Mouse (Mus musculus): ENCODE measurements at regions not wholly inside any gene's neighbourhood (a gene's known extent, or its start where the extent isn't known, plus 50 kb on each side); places are given as distances from the start of the nearest gene placed in this dataset.

- DNase-seq (ENCODE audit: extremely low spot score in 1 of 2, low spot score in 1 of 2): no peak
These were observed 298.2 kb upstream of the Igbp1b start for GRCm38 (mm10) chr6:138956461-138957072.

DNA sequence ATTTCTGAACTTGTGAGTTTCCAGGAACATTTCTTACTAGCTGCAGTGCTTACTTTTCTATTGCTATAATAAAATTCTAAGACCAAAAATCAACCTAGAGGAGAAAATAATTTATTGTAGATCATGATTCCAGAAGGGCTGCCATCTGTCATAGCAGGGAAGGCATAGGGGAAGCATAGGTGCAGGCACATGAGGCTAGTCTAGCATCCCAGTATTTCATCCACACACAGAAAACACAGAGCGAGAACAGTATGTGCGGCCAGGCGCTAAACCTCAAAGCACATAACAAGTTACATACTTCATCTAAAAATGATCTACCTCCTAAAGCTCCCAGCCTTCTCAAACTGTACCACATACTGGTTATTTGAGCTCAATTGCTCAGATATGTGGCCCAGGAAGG lies 292.5 kb upstream of the Igbp1b start:
- DNase-seq (ENCODE audit: extremely low spot score in 1 of 2, low spot score in 1 of 2): peak; percentile 1 to 6

DNA sequence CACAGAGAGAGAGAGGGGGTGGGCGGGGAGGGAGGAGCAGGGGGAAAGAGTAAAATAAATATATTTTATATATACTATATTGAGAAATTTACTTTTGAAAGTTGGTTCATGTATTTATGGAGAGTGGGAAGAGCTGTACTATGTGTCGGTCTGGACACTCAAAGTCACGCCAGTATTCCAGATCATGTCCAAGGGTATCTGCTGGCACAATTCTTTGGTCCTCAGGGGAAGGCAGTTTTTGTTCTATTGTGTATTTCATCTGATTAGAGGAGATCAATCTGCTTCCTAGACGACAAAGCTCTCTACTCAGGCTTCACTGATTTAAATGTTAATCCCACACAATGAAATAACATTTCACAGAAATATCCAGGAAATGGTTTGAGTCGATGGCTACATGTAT lies 288.3 kb upstream of the Igbp1b start:
- DNase-seq (ENCODE audit: extremely low spot score in 1 of 2, low spot score in 1 of 2): no peak

DNA sequence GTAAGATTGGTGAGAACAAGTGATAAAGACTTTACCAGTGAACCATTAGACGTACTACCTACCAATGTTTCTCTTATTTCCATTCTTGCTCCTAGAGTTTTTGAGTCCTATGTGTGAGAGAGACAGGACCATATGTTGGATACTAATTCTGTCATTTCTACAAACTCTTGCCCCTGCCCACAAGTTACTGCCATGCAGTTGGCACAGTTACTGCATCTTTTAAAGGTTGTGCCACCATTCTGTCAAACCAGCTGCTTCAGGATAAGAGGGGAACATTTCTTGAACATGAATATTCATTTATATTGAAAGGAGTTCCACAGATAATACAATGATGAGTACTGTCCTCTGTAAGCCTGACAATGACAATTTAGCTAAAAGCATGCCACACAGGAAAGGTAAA lies 287.1 kb upstream of the Igbp1b start:
- peak; percentile 7 to 50 for DNase-seq (ENCODE audit: extremely low spot score in 1 of 2, low spot score in 1 of 2)

- peak in 1 of 2 experiments; percentile 22 for DNase-seq (ENCODE audit: extremely low spot score in 1 of 2, low spot score in 1 of 2)
These were observed 261.8 kb upstream of the Igbp1b start for GRCm38 (mm10) chr6:138920161-138920560.

GRCm38 (mm10) chr6:138919531-138919930 lies 261.2 kb upstream of the Igbp1b start:
- DNase-seq (ENCODE audit: extremely low spot score in 1 of 2, low spot score in 1 of 2): no peak

DNA sequence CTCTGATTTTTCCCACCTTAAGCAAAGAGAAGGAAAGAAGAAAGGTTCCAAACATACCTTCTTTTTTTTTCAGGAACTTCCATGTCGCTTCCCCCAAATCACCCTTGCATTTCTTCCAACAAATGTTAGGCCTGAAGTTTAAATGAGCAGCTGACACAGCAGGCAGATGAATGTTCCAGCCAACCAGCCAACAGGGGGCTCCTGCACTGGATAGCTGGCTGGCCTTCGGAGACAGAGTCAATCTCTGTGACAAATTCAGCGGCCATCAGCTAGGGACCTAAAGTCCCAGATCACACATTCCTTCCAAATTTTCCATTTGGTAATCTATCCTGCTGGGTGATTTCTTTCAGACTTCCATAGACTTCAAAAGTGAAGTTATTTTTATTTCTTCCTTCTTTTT lies 256.6 kb upstream of the Igbp1b start:
- DNase-seq (ENCODE audit: extremely low spot score in 1 of 2, low spot score in 1 of 2): no peak

DNA sequence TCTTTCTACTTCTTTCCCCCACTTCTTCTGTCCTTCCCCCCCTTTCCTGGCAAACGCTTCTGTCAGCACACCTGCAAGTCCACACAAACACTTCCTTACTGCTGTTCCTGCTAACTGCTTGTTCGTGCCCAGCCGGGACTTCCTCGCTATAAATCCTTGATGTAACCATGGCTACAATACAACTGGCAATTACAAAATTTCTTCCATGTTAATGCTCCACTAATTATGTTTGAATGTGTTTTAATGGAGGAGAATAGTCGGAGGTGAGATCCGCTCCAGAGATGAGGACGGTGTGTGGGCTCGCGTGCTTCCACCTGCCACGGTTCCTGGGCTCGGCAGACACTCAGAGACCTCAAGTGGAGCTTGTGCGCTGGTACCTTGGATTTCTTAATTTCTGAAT lies 215.3 kb upstream of the Igbp1b start:
- peak in 1 of 2 experiments; percentile 5 for DNase-seq (ENCODE audit: extremely low spot score in 1 of 2, low spot score in 1 of 2)

GRCm38 (mm10) chr6:138872495-138873415 lies 214.4 kb upstream of the Igbp1b start:
- DNase-seq (ENCODE audit: extremely low spot score in 1 of 2, low spot score in 1 of 2): no peak

- DNase-seq (ENCODE audit: extremely low spot score in 1 of 2, low spot score in 1 of 2): no peak
These were observed 179.7 kb upstream of the Igbp1b start for GRCm38 (mm10) chr6:138838043-138838442.

- DNase-seq (ENCODE audit: extremely low spot score in 1 of 2, low spot score in 1 of 2): no peak
These were observed 176.5 kb upstream of the Igbp1b start for GRCm38 (mm10) chr6:138834876-138835275.

GRCm38 (mm10) chr6:138801835-138802234 lies 143.5 kb upstream of the Igbp1b start:
- no peak for DNase-seq (ENCODE audit: extremely low spot score in 1 of 2, low spot score in 1 of 2)

DNA sequence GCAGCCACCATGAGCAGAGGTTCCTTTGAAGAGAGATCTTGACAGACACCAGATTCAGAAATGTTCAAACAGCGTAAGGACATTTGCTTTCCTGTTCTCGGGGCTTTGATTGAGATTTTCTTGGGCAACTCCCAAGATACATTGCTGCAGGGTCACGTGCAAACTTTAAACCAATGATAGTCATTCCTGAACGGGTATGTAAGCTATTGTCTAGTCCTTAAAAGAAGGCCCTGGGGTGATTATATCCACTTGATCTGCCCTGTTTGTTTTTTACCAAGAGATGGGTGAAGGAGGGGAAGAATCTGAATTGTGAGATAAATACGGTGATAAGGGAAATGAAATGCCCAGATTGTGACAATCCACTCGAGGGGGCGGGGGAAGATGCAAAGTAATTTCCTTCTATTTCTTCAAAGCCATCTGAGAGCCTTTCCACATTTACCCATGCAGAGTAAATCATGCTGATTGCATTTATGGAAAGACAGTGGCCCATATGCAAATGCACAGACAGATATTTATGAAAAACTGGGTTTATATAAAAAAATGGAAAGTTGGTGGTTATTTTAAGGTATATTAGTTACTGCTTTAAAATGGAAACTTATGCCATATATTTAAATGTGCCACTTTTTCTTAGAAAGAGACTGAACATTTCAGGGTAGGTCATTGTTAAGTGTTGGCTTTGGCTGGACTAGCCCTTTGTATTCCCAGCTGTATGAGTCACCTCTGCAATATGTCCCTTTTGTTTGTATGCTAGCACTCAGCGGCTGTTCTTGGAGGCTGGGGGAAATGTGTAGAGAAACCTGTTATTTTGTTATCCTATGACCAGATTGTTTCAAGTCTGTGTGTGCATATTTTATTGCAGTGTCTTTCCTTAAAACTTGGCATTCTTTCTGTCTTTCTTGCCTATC lies 142.7 kb upstream of the Igbp1b start:
- DNase-seq (ENCODE audit: extremely low spot score in 1 of 2, low spot score in 1 of 2): peak; percentile 28 to 50

DNA sequence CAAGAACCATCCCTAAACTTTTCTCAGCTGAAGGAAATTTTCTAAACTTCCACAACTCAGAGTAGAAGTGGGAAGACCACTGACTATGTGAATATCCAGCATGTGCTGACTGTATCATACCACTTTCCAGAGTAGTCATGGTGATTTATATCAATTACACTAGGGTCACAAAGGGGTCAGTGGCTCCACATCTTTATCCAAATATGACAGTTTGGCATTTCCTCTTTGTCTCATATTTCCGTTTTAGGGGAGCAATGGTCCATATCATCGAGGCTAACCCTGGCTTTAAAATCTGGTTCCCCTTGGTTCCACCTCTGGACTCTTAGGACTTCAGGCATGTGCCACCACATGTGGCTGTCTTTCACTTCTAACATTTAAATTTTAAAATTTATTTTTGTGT lies 136.4 kb upstream of the Igbp1b start:
- no peak for DNase-seq (ENCODE audit: extremely low spot score in 1 of 2, low spot score in 1 of 2)

DNA sequence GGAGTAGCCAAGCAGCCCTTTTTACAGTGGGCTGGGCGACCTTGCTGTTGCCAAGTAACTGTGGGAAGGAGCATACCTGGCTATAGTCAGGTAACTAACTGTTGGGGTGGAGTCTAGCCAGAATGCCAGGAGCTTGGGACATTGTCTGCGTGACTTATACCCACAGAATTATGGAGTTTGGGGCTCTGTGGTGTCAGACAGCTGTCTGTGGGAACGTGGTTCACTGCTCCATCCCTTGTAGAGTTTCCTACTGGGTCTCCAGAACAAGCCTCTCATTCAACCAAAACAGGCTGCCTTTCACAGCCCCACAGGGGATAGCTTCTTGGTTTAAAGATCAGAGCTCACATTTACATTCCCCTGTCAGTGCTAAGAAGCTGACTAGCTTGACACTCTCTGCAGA lies 134.5 kb upstream of the Igbp1b start:
- no peak for DNase-seq (ENCODE audit: extremely low spot score in 1 of 2, low spot score in 1 of 2)

GRCm38 (mm10) chr6:138782907-138783306 lies 124.6 kb upstream of the Igbp1b start:
- DNase-seq (ENCODE audit: extremely low spot score in 1 of 2, low spot score in 1 of 2): no peak

DNA sequence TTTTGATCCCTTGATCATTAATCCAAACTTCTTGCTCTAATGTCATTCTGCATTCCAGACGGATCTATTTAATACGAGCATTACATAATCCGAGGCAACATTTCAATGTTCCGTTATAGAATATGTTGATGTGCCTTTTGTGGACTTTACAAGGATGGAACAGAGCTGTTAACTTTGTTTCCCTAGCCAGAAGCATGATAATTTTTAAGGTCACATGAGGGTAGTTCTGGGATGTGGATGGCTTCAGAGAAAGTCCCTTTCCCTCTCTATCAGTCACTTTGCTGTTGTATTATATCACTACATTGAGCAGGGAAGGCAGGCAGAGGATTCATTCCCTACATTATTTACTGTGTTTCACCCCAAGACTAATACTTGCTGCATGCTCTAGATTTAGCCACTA lies 124.1 kb upstream of the Igbp1b start:
- DNase-seq (ENCODE audit: extremely low spot score in 1 of 2, low spot score in 1 of 2): no peak

DNA sequence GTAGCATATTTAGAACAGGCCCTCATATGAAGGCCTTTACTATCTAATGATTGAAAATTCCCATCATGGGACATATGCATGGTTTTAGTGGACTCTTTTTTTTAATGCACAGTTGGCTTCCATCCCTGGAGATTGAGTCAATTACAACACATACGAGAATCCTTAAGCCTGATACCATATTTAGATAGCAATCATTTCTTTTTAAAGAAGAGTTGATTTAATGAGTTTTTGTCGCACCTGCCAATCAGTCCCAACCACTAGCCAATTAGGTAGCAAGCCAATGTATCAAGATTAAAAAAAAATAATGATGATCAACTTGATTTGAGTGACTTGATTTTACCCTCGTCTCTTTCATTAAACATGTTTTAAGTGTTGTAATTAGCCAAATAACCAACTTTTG lies 103.6 kb upstream of the Igbp1b start:
- no peak for DNase-seq (ENCODE audit: extremely low spot score in 1 of 2, low spot score in 1 of 2)

GRCm38 (mm10) chr6:138754955-138755303 lies 96.6 kb upstream of the Igbp1b start:
- DNase-seq (ENCODE audit: extremely low spot score in 1 of 2, low spot score in 1 of 2): no peak

DNA sequence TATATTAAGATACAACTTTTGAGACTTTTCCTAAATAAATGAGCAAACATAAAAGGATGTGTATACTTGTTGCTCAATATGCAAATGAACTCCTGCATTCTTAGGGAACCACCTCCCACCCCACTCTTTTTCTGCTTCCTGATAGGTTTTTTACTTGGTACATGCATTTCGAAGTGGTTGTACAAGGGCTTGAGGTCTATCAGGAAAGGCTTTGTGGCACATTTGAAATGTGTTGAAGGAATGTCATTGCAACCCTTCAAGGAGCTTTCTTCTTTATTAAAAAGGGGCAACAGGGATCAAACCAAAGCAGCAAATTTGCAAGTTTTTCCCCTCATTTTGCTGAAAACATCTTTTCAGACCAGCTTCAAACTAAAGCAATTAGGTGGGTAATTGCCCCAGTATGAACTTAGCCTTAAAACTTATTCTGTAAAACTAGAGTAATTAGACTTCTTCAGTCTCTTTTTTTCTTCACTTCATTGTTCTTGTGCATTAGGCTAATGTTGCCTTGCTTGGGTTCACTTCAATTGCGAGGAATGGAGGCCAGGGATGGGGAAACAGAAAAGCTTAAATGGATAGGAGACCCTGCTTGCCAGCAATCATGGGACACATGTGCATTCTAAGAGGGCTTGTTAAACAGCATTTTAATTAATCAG lies 96.1 kb upstream of the Igbp1b start:
- peak in 1 of 2 experiments; percentile 5 for DNase-seq (ENCODE audit: extremely low spot score in 1 of 2, low spot score in 1 of 2)

- no peak for DNase-seq (ENCODE audit: extremely low spot score in 1 of 2, low spot score in 1 of 2)
These were observed 59.4 kb upstream of the Igbp1b start for GRCm38 (mm10) chr6:138717698-138718097.

Measured in frontal cortex, adult 2 months (tissue).